Comparison of ENCODE assay signal across 9 mouse cellular contexts in genomic region chr4:33544755-33545576, GRCm38 (mm10).
DNase-seq lines count a peak whose midpoint lies in the region; ATAC-seq lines count a peak whose summit lies in the region.
"Had no signal": no experiment of that assay in that cellular context is flagged by ENCODE, and none has a peak within 500 bp of the region (broad histone marks: within the 10 kb centered on the region; RNA-seq: fewer than 3 reads in every experiment).

No protein-coding gene starts in this region.

- no peaks in the 10 kb centered on the region for H3K9me3 ChIP-seq in kidney, embryonic 16.5 days (ENCODE audit: low read length)
- H3K9me3 ChIP-seq in forebrain, embryonic 10.5 days: no peaks in the 10 kb centered on the region
- no peaks in the 10 kb centered on the region for H3K9me3 ChIP-seq in hindbrain, embryonic 11.5 days (ENCODE audit: control insufficient read depth, low read length)
- no peaks in the 10 kb centered on the region for H3K9me3 ChIP-seq in midbrain, embryonic 15.5 days

- DNase-seq in kidney, adult 11 months: no peak
- no peak for DNase-seq in forebrain, embryonic 10.5 days (ENCODE audit: extremely low spot score, low spot score)
- DNase-seq in hindbrain, embryonic 11.5 days (ENCODE audit: low spot score): no peak
- no peak for DNase-seq in urinary bladder, postnatal 25 days (ENCODE audit: low spot score)
- no peak for DNase-seq in right cerebral cortex, postnatal 10 days (ENCODE audit: low spot score in 2 of 2)
- DNase-seq in right cerebral cortex, postnatal 14 days: no peak
- DNase-seq: liver, postnatal 0 days had no signal

- WGBS in kidney, embryonic 16.5 days: 64% methylated on average over 13 of the region's 13 CpGs
- 75% methylated on average over 13 of the region's 13 CpGs for WGBS in forebrain, embryonic 10.5 days
- 67% methylated on average over 13 of the region's 13 CpGs for WGBS in hindbrain, embryonic 11.5 days
- WGBS in midbrain, embryonic 15.5 days: 48% methylated on average over 13 of the region's 13 CpGs

- no peak overlapping the region for H3K9ac ChIP-seq in kidney, embryonic 16.5 days (replicated peaks; ENCODE audit: low read length)
- H3K9ac ChIP-seq in hindbrain, embryonic 11.5 days (ENCODE audit: low read depth, low read length): no peak overlapping the region
- H3K9ac ChIP-seq in midbrain, embryonic 15.5 days: no peak overlapping the region
- H3K9ac ChIP-seq: liver, postnatal 0 days had no signal

- H3K27ac ChIP-seq in kidney, embryonic 16.5 days (ENCODE audit: low read length): no peak overlapping the region
- peak overlapping the region; percentile 26; the same call in 1 of the 2 replicates for H3K27ac ChIP-seq in forebrain, embryonic 10.5 days
- H3K27ac ChIP-seq in hindbrain, embryonic 11.5 days (ENCODE audit: low read depth, low read length): 0 out of 2 replicates have a peak overlapping the region, but pooled peaks have one; percentile 25
- H3K27ac ChIP-seq in midbrain, embryonic 15.5 days: 0 out of 2 replicates have a peak overlapping the region, but pooled peaks have one; percentile 26

- no peaks in the 10 kb centered on the region for H3K4me1 ChIP-seq in kidney, embryonic 16.5 days (ENCODE audit: insufficient read depth, low read length)
- peaks cover 29% of the 10 kb centered on the region for H3K4me1 ChIP-seq in forebrain, embryonic 10.5 days
- H3K4me1 ChIP-seq in hindbrain, embryonic 11.5 days (replicated peaks; ENCODE audit: control insufficient read depth, insufficient read depth, low read length): peaks cover 3% of the 10 kb centered on the region
- peaks cover 12% of the 10 kb centered on the region for H3K4me1 ChIP-seq in midbrain, embryonic 15.5 days

- no peaks in the 10 kb centered on the region for H3K27me3 ChIP-seq in kidney, embryonic 16.5 days (ENCODE audit: insufficient read depth, low read length)
- no peaks in the 10 kb centered on the region for H3K27me3 ChIP-seq in forebrain, embryonic 10.5 days (ENCODE audit: poor library complexity, severe bottlenecking)
- no peaks in the 10 kb centered on the region for H3K27me3 ChIP-seq in hindbrain, embryonic 11.5 days (ENCODE audit: control insufficient read depth, insufficient read depth, low read length)
- H3K27me3 ChIP-seq in midbrain, embryonic 15.5 days (replicated peaks): no peaks in the 10 kb centered on the region

- peak; percentile 46 for ATAC-seq in kidney, embryonic 16.5 days (ENCODE audit: low FRiP score, low TSS enrichment)
- ATAC-seq in hindbrain, embryonic 11.5 days (ENCODE audit: low FRiP score): peak; percentile 66
- no peak; the same call in 1 of the 2 replicates for ATAC-seq in midbrain, embryonic 15.5 days (replicated peaks)
- ATAC-seq: liver, postnatal 0 days had no signal

- H3K4me3 ChIP-seq in kidney, embryonic 16.5 days (ENCODE audit: low read length): no peak overlapping the region
- H3K4me3 ChIP-seq in forebrain, embryonic 10.5 days: no peak overlapping the region
- no peak overlapping the region for H3K4me3 ChIP-seq in hindbrain, embryonic 11.5 days (ENCODE audit: low read depth, low read length)
- no peak overlapping the region for H3K4me3 ChIP-seq in midbrain, embryonic 15.5 days

- H3K4me2 ChIP-seq in kidney, embryonic 16.5 days (replicated peaks; ENCODE audit: low read depth, low read length): no peak overlapping the region
- H3K4me2 ChIP-seq in hindbrain, embryonic 11.5 days (replicated peaks; ENCODE audit: low read depth, low read length): no peak overlapping the region
- H3K4me2 ChIP-seq in midbrain, embryonic 15.5 days: peak overlapping the region; percentile 22

- H3K36me3 ChIP-seq in kidney, embryonic 16.5 days (ENCODE audit: insufficient read depth, low read length): no peaks in the 10 kb centered on the region
- H3K36me3 ChIP-seq in forebrain, embryonic 10.5 days (replicated peaks): no peaks in the 10 kb centered on the region
- H3K36me3 ChIP-seq in hindbrain, embryonic 11.5 days (ENCODE audit: control insufficient read depth, insufficient read depth, low read length): no peaks in the 10 kb centered on the region
- no peaks in the 10 kb centered on the region for H3K36me3 ChIP-seq in midbrain, embryonic 15.5 days (replicated peaks)
